Mouse (Mus musculus) activated CD4-positive, CD25-positive, alpha-beta regulatory T cell (primary cell): ENCODE measurements around the gene Asb3. TPM values are rescaled to one million over a fixed set of nuclear protein-coding genes. Genes with fewer than 3 reads are reported as not detected.

Source experiments
- polyA plus RNA-seq, 2 experiments: library from polyadenylated mRNA; unstranded; fragments of 100-300 nt; shearing (Covaris generic); gene quantifications; one replicate each; pipeline ENCODE4 v1.2.1; 2017

Gene Asb3
- 10 to 100 TPM; 48.9 to 49.0 TPM for polyA plus RNA-seq

GRCm38 (mm10) chr11:30885171-30885871 is at the start of gene Asb3, which contains the start of gene Gpr75:
TSS of gene Asb3 (plus strand) at chr11:30885416.
TSS of gene Gpr75 (plus strand) at chr11:30885358.

GRCm38 (mm10) chr11:30954279-30954725 is 69.1 kb downstream of the Asb3 start, which contains the start of gene Erlec1:
TSS of gene Erlec1 (minus strand) at chr11:30954335.

DNA sequence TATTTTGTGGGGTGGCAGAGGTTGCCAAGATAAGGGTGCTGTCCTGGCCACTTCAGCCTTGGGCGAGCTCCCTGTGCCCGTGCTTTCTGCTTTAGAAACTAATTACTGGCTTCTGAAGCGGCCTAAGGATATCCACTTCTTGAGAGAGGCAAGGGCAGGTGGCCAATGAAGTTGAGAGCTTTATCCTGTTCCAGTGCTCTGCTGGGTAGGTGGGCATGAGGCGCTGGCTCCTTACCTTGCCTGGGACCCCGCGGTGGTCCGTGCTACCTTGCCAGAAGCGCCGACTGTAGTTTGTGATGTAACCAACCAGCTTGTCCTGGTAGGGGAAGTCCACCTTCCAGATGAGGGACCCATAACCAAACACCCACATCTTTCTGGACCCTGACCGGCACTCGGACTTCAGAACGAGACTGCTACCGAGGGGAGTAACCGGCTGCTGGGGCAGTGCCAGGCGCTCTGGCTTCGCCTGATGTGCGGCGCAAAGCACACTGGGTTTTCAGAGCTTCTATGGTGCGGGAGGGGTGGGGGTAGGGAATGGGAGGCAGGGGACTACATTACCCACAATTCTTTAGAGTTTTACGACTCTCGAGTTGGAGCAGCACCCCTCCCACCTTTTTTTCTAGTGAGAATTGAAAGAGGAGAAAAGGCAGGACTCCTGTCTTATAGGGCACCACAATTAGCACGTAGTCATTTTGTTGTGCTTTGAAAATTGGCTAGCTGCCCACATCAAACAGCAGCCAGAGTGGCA is 100.8 kb downstream of the Asb3 start, which contains the start of gene Chac2:
Chac2 (minus strand) TSS at position 474 of the 748 bp plus-strand sequence.

Other genes starting within 250 kb of the Asb3 start
- 1 to 10 TPM; 1.7 to 2.2 TPM for gene Acyp2, start 235.8 kb upstream of the Asb3 start, polyA plus RNA-seq
- 10 to 100 TPM; 21.0 to 21.6 TPM for gene Psme4, start 113.7 kb upstream of the Asb3 start, polyA plus RNA-seq
- gene Gpr75, start 58 bp upstream of the Asb3 start, polyA plus RNA-seq = not detected
- gene Erlec1, start 68.9 kb downstream of the Asb3 start, polyA plus RNA-seq = 10 to 100 TPM; 13.5 to 13.8 TPM
- gene Chac2, start 100.9 kb downstream of the Asb3 start, polyA plus RNA-seq = 1 to 10 TPM; 5.2 to 6.7 TPM